Mouse (Mus musculus) embryonic fibroblast, embryonic 13.5 days (primary cell): Measurements from ENCODE around the gene Rhd.

Experiments
- CTCF ChIP-seq: IDR thresholded peaks from 2 replicates; pipeline ENCODE4 v1.5.1; 2011; ENCODE audit warnings: mild to moderate bottlenecking, control low read depth, low read length, moderate library complexity, borderline replicate concordance; ENCODE audit not compliant: insufficient read depth
- POLR2A ChIP-seq: IDR thresholded peaks from 2 replicates; pipeline ENCODE4 v1.6.1; 2011; ENCODE audit warnings: low read depth, mild to moderate bottlenecking, control low read depth, low read length, moderate library complexity

GRCm38 (mm10) chr4:134853637-134854485, 10.5 kb upstream of the Rhd start:
- TF ChIP-seq CTCF (no peak), POLR2A (peak; percentile 63)
